Mouse (Mus musculus): ENCODE measurements around the gene Dcaf8.

DNA sequence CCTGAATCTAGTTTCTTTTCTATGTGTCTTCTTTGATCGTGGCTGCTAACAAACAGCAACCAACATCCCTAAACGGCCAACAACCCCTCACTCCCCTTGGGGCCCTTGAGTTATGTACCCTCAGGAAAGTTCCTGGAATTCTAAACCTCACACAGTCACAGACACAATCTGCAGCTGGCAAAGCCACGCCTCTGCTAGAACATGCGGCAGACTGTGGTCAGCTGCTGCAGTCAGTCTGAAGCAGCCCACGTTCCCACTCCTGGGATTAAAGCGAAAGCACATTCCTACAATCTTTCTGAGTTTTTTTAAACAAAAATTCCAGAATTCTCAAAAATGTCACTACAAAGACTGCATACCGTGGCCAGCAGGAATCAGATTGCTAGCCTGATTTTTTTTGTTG lies 14.3 kb upstream of the Dcaf8 start:
- TF ChIP-seq GATA1 (IDR thresholded peaks at IDR 0.05; ENCODE audit: low read length) (no peak), TAL1 (IDR thresholded peaks at IDR 0.05; ENCODE audit: low read length) (no peak)

Measured in erythroblast, embryonic 14.5 days (primary cell).